Mouse (Mus musculus): ENCODE results near the gene Fam234b. TPM values are rescaled to one million over a fixed set of nuclear protein-coding genes. Genes with fewer than 3 reads are reported as not detected.

The Fam234b gene
- polyA plus RNA-seq, 1 experiment: 6.3 TPM

- Histone ChIP-seq H3ac (ENCODE audit: control insufficient read depth, insufficient read length) (no peak overlapping the region), H3K79me2 (ENCODE audit: control insufficient read depth, insufficient read depth) (no peaks in the 10 kb centered on the region), H3K4me2 (ENCODE audit: low read depth) (no peak overlapping the region), H3K36me3 (ENCODE audit: control insufficient read depth, insufficient read depth) (no peaks in the 10 kb centered on the region), H3K27me3 (ENCODE audit: control insufficient read depth, insufficient read depth, insufficient read length) (no peaks in the 10 kb centered on the region), H3K4me3 (no peak overlapping the region)
- TF ChIP-seq POLR2A (IDR thresholded peaks at IDR 0.05; ENCODE audit: insufficient read length, low read depth) (no peak), USF1 (IDR thresholded peaks at IDR 0.05; ENCODE audit: low read depth) (no peak), E2F4 (IDR thresholded peaks at IDR 0.05; ENCODE audit: insufficient read depth) (no peak), MAX (IDR thresholded peaks at IDR 0.05; ENCODE audit: low read depth) (no peak), SRF (IDR thresholded peaks at IDR 0.05; ENCODE audit: control insufficient read depth, insufficient read length, low read depth) (no peak), POLR2AphosphoS2 (IDR thresholded peaks at IDR 0.05; ENCODE audit: insufficient read length, low read depth) (no peak), TCF12 (IDR thresholded peaks at IDR 0.05; ENCODE audit: insufficient read depth, poor library complexity, severe bottlenecking) (no peak), CEBPB (IDR thresholded peaks at IDR 0.05; ENCODE audit: insufficient read depth, poor library complexity, severe bottlenecking) (no peak), MYOG (IDR thresholded peaks at IDR 0.05; ENCODE audit: control insufficient read depth in 1 of 3, insufficient read depth in 1 of 3, insufficient read length in 2 of 3, low read depth in 2 of 3) (no peak), TCF3 (IDR thresholded peaks at IDR 0.05; ENCODE audit: insufficient read length, low read depth) (no peak), MYOD1 (IDR thresholded peaks at IDR 0.05; ENCODE audit: control insufficient read depth in 1 of 3, insufficient read length in 2 of 3, low read depth in 2 of 3) (no peak), REST (IDR thresholded peaks at IDR 0.05; ENCODE audit: insufficient read depth, insufficient read length) (no peak)
Measured at GRCm38 (mm10) chr6:135245586-135245985, 47.8 kb downstream of the Fam234b start.

GRCm38 (mm10) chr6:135247861-135248260, 50.1 kb downstream of the Fam234b start:
- H3K36me3 ChIP-seq (ENCODE audit: control insufficient read depth, insufficient read depth): no peaks in the 10 kb centered on the region
- no peaks in the 10 kb centered on the region for H3K79me2 ChIP-seq (ENCODE audit: control insufficient read depth, insufficient read depth)
- H3ac ChIP-seq (ENCODE audit: control insufficient read depth, insufficient read length): no peak overlapping the region
- no peaks in the 10 kb centered on the region for H3K27me3 ChIP-seq (ENCODE audit: control insufficient read depth, insufficient read depth, insufficient read length)
- no peak for TF ChIP-seq REST (IDR thresholded peaks at IDR 0.05; ENCODE audit: insufficient read depth, insufficient read length)
- H3K4me2 ChIP-seq (ENCODE audit: low read depth): no peak overlapping the region
- H3K4me3 ChIP-seq: no peak overlapping the region

GRCm38 (mm10) chr6:135249846-135250531, 52.2 kb downstream of the Fam234b start:
- no peak overlapping the region for H3K4me3 ChIP-seq
- no peak overlapping the region for H3ac ChIP-seq (ENCODE audit: control insufficient read depth, insufficient read length)
- H3K4me2 ChIP-seq (ENCODE audit: low read depth): peak overlapping the region; percentile 91
- H3K79me2 ChIP-seq (ENCODE audit: control insufficient read depth, insufficient read depth): no peaks in the 10 kb centered on the region
- no peaks in the 10 kb centered on the region for H3K36me3 ChIP-seq (ENCODE audit: control insufficient read depth, insufficient read depth)
- no peaks in the 10 kb centered on the region for H3K27me3 ChIP-seq (ENCODE audit: control insufficient read depth, insufficient read depth, insufficient read length)
- TF ChIP-seq MAX (IDR thresholded peaks at IDR 0.05; ENCODE audit: low read depth) (no peak), TCF3 (IDR thresholded peaks at IDR 0.05; ENCODE audit: insufficient read length, low read depth) (no peak), REST (IDR thresholded peaks at IDR 0.05; ENCODE audit: insufficient read depth, insufficient read length) (no peak), MYOG (IDR thresholded peaks at IDR 0.05; ENCODE audit: control insufficient read depth in 1 of 3, insufficient read depth in 1 of 3, insufficient read length in 2 of 3, low read depth in 2 of 3) (no peak), E2F4 (IDR thresholded peaks at IDR 0.05; ENCODE audit: insufficient read depth) (no peak)

- Histone ChIP-seq H3ac (ENCODE audit: control insufficient read depth, insufficient read length) (no peak overlapping the region), H3K79me2 (ENCODE audit: control insufficient read depth, insufficient read depth) (no peaks in the 10 kb centered on the region), H3K27me3 (ENCODE audit: control insufficient read depth, insufficient read depth, insufficient read length) (no peaks in the 10 kb centered on the region), H3K36me3 (ENCODE audit: control insufficient read depth, insufficient read depth) (no peaks in the 10 kb centered on the region), H3K4me2 (ENCODE audit: low read depth) (peak overlapping the region; percentile 91), H3K4me3 (no peak overlapping the region)
- no peak for TF ChIP-seq USF1 (IDR thresholded peaks at IDR 0.05; ENCODE audit: low read depth)
- no peak for TF ChIP-seq TCF3 (IDR thresholded peaks at IDR 0.05; ENCODE audit: insufficient read length, low read depth)
- TF ChIP-seq TCF12 (IDR thresholded peaks at IDR 0.05; ENCODE audit: insufficient read depth, poor library complexity, severe bottlenecking): no peak
- no peak for TF ChIP-seq SRF (IDR thresholded peaks at IDR 0.05; ENCODE audit: control insufficient read depth, insufficient read length, low read depth)
- no peak for TF ChIP-seq POLR2A (IDR thresholded peaks at IDR 0.05; ENCODE audit: insufficient read length, low read depth)
- no peak for TF ChIP-seq REST (IDR thresholded peaks at IDR 0.05; ENCODE audit: insufficient read depth, insufficient read length)
- TF ChIP-seq MAX (IDR thresholded peaks at IDR 0.05; ENCODE audit: low read depth): no peak
- TF ChIP-seq POLR2AphosphoS2 (IDR thresholded peaks at IDR 0.05; ENCODE audit: insufficient read length, low read depth): no peak
- TF ChIP-seq MYOD1 (IDR thresholded peaks at IDR 0.05; ENCODE audit: control insufficient read depth in 1 of 3, insufficient read length in 2 of 3, low read depth in 2 of 3): no peak
- TF ChIP-seq CEBPB (IDR thresholded peaks at IDR 0.05; ENCODE audit: insufficient read depth, poor library complexity, severe bottlenecking): no peak
- no peak for TF ChIP-seq E2F4 (IDR thresholded peaks at IDR 0.05; ENCODE audit: insufficient read depth)
- no peak for TF ChIP-seq MYOG (IDR thresholded peaks at IDR 0.05; ENCODE audit: control insufficient read depth in 1 of 3, insufficient read depth in 1 of 3, insufficient read length in 2 of 3, low read depth in 2 of 3)
Measured at GRCm38 (mm10) chr6:135250926-135251699, 53.3 kb downstream of the Fam234b start.

Data from myocyte (in vitro differentiated cells).